Mouse (Mus musculus): ENCODE data around the gene Anxa1.

The Anxa1 gene

DNA sequence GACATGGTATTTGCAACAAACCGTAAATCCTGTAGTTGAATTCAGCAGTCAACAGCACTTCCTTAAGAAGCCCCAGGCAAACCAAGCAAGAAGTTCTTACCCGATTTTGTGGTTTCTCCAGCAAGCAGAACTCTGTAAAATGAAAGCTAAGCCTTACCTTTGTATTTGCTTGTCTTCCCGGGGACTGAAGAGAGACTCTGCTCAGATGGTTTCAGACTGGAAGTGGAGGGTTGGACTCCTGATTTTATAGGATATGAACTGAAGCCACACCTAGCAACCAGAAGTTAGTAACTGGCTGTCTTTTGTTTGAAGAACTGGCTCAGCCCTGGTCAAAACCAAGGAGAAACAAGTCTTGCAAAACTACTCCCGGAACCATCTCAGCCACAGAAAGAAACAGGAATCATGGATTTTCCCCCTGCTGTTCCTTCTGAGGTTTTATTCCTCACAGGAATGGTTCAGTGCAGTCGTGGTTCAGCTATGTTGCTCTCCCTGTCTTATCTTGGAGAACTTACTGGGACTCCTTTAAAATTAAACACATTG lies at the start of gene Anxa1:
Anxa1 (minus strand) TSS at position 490 of the 540 bp plus-strand sequence.
- peak in 1 of 2 experiments; percentile 43 for DNase-seq

DNA sequence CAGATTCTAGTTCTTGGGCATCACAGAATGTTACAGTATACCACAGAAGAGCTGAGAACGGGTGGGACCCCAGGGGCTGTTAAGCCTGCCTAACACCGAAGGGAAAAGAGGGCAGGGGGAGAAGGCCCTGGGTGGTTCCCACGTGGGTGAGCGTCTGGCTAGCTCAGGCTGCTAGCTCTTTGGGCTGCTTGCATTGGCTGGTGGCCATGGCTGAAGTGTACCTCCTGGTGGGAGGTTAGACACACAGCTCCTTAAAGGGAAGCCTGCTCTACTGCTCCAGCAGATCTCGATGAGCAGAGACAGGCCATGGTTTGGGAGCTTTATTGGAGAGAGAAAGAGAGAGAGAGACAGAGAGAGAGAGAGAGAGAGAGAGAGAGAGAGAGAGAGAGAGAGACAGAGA lies 46.3 kb upstream of the Anxa1 start:
- peak; percentile 41 to 63 for DNase-seq

- peak; percentile 28 to 73 for DNase-seq
Measured at GRCm38 (mm10) chr19:20434541-20434940, 43.8 kb upstream of the Anxa1 start.

- DNase-seq = no peak
Measured at GRCm38 (mm10) chr19:20433966-20434365, 43.2 kb upstream of the Anxa1 start.

- DNase-seq = no peak
Measured at GRCm38 (mm10) chr19:20426443-20427161, 35.9 kb upstream of the Anxa1 start.

DNA sequence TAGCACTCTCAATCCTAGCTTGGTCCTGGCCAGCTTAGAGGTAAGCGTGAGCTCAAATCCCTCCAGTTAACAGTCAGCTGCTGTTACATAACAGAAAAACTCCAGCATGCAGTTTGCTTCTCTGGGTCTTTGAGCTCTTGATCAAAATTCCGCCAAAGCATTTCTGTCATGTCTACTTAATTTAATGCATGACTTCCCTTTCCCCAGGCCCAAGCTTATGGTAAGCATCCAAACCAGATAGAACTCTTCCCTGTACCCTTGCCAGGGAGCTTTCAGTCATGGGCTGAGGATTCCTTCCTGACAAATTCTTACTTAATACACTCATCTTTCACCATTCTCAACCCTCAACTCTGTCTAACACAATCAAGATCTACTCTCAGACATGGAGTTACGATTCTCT lies 20.5 kb upstream of the Anxa1 start:
- DNase-seq = no peak

GRCm38 (mm10) chr19:20409541-20410528 lies 19.1 kb upstream of the Anxa1 start:
- DNase-seq = no peak

DNA sequence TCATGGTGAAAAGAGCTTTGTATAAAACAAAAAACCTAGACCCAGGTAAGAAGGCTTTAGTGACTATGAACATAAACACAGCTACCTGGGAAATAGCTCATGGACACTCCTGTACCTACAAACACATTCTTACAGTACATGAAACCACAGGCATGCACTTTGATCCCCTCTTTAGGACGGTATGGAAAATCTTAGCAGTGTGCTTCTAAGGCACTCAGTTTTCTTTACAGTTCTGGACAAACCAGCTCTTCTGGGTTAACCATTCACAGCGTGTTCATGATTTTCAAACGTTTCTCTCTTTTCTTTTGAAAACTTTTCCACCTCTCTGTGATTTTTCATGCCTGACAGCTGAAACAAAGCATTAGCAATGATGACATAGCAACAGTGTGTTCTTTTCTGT lies 15.7 kb upstream of the Anxa1 start:
- DNase-seq = no peak

GRCm38 (mm10) chr19:20405015-20405414 lies 14.3 kb upstream of the Anxa1 start:
- no peak for DNase-seq

DNA sequence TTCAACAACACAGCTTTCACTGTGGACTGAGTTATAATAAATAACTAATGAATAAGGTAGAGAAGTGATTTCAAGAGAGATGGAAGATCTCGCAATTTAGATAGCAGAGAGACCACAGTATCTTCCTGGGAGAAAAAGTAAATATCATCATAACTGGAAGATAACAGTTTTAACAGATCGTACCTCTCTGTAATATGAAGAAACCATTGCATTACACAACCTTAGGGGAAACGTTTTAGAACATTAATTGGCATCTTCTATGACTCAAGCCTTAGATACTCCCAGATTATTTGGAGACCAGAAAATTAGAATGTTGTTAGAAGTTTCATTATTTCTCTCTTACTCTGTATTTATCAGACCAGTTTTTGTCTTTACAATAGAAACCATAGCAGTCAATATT lies 13.0 kb upstream of the Anxa1 start:
- no peak for DNase-seq

GRCm38 (mm10) chr19:20403219-20403618 lies 12.5 kb upstream of the Anxa1 start:
- no peak for DNase-seq

GRCm38 (mm10) chr19:20402516-20403200 lies 11.9 kb upstream of the Anxa1 start:
- no peak for DNase-seq

DNA sequence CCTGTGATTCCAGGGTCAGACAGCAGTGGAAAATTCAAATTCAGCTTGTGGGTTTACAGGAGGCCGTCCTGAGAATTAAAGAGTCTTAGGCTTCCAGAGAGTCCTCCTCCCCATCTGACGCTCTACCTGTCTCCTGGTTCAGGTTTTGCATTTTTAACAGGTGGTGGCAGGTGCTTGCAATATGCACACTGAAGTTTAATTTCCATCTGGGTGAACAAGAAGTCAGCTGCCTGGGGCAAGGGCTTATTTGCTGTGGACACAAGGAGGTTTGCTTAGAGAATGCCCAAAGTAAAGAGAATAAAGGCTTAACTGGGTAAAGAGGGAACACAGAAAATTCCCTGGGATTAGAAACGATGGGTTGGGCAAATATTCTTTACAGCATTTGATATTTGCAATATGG lies 11.2 kb upstream of the Anxa1 start:
- no peak for DNase-seq

- DNase-seq = no peak
Measured at GRCm38 (mm10) chr19:20399187-20399586, 8.4 kb upstream of the Anxa1 start.

GRCm38 (mm10) chr19:20397092-20397491 lies 6.3 kb upstream of the Anxa1 start:
- no peak for DNase-seq

GRCm38 (mm10) chr19:20393556-20394274 lies 3.0 kb upstream of the Anxa1 start:
- peak in 1 of 2 experiments; percentile 23 for DNase-seq

DNA sequence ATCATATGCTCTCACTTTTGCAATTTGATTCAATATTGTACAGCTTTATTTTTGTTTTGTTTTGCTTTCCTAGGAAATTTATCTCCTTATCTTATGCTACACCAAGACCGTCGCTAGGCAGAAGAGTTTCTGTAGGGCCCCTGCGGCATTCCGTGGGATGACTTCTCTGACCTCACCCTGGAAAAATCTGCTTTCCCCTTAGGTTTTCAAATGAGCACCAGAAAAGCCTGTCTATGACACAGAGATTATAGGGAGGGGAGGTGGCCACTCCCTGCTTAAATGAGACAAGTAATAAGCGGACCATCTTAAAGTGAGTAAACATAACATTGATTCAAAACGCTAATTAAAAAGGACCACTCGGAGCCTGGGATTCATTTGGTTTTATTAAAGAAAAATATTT lies 1.0 kb downstream of the Anxa1 start:
- DNase-seq = no peak

DNA sequence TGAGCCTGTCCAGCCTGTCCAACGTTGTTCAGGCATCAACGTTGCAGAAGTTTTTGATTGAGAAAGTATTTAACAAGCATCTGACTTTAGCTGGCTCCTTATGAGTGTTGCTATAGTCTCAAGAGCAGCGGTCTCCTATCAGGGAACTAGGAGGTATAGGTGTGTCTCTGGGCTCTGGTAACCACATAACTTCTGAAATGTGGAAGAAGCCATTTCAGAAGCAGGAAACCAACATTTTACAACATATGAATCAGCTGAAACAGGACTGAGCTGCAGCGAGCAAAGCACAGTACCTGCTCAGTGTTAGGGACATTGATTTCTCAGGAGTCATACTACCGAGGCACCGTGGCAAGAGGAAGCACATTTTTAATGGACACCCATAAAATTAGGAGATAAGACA lies 1.5 kb downstream of the Anxa1 start:
- no peak for DNase-seq

DNA sequence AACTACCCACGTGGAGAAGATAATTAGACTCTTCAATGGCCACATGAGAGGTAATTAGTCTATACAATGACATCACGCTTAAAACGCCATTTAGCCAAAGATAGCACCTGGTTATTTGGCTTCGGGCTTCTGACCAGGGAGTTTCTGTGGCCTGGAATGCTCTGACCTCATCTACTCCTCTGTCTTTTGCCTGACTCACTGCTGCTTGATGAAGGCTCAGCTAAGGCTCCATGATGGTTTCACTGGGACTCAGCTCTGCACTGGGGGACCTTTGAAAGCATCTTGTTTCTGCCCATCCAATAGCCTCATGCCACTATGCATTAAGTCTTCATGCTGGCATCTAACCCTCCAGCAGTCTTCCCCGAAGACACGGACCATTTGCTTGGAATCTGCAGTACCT lies 2.5 kb downstream of the Anxa1 start:
- DNase-seq = no peak

- no peak for DNase-seq
Measured at GRCm38 (mm10) chr19:20386296-20386695, 4.4 kb downstream of the Anxa1 start.

DNA sequence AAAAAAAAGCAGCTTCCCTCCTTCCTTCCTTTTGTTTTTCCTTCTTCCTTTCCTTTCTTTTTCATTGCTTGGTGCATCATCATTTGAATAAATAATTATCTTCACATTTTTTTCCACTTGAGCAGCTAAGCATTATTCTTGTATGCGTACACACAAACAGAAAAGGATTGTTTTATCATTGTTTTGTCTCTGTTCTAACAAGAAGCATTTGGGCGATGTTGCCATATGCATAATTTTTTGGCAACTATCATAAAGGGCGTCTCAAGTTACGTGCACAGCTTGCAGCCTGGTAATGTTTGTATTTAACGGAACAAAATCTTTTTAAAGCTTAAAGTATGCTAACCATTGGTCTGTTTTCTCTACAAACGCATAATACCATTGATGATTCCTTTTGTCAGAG lies 5.1 kb downstream of the Anxa1 start:
- no peak for DNase-seq

GRCm38 (mm10) chr19:20381207-20381752 lies 9.5 kb downstream of the Anxa1 start:
- no peak for DNase-seq

Measured in lung, postnatal 4 days (tissue).